Mouse (Mus musculus): ENCODE results near the gene Qrsl1.

The Qrsl1 gene

DNA sequence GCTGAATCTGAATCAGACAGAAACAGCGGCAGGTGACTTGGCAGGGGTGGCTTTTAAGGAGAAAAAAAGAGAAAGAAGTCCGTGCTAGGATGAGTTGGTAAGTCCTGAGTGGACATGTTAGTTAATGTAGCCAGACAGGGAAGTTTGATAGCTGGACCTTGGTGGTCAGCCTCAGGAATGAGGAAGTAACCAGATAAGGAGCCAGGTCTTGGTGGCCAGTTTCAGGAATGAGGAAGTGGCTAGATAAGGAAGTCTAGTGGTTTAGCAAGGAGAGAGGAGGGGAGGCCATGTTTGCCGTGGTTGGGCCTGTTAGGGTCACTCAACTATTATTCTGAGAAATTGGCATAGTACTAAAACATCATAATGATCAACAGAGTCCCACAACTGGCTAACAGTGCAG, 45.2 kb downstream of the Qrsl1 start:
- DNase-seq = no peak

DNA sequence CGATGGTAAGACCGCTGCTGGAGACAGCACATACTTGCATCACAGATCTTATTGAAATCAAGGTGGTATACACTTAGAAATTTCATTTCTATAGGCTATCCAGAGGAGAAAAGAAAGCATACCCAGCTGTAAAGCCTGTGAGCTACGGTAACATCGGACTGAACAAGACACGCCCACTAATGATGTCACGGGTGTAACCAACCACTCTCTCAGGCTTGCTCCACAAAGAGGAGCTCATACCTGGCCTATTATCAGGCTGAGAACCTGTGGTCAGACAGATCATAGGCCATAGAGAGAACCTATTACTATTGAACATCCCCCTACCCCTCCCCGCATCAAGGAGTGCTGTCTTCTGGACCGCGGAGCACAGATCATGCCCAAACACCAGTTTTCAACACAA, 45.6 kb downstream of the Qrsl1 start:
- no peak for DNase-seq

DNA sequence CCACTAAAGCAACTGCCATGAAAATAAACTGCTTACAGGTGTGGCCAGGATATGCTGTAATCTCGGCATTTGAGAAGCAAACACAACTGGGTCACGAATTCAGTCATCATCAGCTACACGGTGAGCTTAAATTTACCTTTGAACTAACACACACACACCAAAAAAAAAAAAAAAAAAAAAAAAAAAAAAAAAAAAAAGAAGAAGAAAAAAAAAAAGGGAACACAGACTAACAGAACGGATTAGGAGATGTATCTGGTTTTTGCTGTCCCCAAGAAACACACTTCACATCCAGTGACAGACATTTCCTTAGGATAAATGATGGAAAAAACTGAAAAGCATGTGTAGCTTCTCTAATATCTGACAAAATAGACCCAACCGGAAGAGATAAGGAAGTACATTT, 49.6 kb downstream of the Qrsl1 start:
- no peak for DNase-seq

GRCm38 (mm10) chr10:43849478-43849877, 52.1 kb downstream of the Qrsl1 start:
- no peak for DNase-seq

DNA sequence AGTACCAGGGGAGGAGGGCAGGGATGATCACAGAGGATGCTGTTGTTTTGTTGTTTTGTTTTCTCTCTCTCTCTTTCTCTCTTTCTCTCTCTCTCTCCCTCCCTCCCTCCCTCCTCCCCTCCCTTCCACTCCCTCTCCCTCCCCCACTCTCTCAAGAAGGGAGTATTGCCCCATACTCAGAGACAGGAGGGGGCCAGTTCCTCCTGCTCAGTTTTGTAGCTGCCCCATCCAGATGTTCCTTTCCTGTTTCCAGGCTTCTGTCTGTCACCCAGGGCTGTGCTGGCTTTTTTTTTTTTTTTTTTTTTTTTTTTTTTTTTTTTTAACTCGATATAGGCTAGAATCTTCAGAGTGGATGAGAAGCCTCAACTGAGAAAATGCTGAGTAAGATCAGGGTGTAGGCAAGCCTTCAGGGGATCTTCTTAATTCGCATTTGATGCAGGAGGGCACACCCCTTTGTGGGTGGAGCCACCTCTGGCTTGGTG, 55.4 kb downstream of the Qrsl1 start:
- no peak for DNase-seq

- no peak for DNase-seq
Observed at GRCm38 (mm10) chr10:43845442-43845841, 56.1 kb downstream of the Qrsl1 start.

- DNase-seq = no peak
Observed at GRCm38 (mm10) chr10:43841441-43841840, 60.1 kb downstream of the Qrsl1 start.

DNA sequence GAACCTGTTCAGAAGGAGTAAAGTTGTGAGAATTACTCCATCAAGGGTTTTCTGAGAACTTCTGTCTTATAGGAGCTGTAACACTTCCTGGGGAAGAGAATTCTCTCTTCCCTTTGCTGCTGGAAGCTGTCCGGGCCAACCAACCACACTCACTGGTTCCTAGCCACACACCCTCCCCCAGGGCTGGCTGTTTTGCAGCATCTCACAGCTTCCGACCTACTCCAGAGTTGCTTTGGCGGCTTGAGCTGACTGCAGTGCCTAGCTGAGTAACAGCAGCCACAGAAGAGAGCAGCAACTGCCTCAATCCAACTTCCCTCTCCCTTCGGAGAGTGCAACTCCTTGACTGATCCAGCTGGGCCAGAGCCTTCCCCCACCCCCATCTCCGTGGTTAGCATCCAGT, 68.7 kb downstream of the Qrsl1 start:
- no peak for DNase-seq

DNA sequence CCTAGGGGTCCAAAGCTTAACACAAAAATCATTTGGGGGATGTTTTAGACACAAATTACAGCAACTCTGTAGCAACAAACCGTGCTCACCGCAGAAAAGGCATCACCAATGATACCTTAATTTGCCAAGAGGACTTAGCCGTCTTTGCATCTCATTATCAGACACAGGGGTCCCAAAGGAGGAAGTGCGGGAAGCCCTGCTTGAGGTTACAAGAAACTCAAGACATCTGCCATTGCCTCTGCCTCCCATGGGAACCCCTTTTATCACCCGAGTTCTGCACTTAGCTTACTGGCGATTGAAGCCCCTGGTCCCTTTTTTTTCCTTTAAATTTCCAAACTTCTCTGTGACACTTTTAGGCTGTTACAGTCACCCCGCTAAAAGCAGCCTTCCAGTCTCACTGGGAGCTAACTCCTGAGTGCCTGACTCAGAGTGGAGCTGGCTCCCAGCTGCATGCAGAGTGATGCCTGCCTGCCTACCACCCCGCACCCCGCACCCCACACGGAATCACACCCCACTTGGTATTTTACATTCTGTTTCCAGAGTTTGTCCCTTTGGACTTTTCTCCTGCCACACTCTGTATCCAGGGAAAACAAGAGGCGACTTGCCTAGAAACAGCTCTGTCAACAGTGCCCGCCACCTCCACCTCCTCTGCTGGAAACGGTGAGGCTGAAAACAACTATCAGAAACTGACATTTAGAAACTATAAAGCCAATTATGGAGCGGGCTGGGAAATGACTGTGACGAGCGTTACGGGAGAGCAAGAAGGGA, 71.1 kb downstream of the Qrsl1 start:
- DNase-seq = no peak

GRCm38 (mm10) chr10:43828686-43829015, 72.9 kb downstream of the Qrsl1 start:
- no peak for DNase-seq

DNA sequence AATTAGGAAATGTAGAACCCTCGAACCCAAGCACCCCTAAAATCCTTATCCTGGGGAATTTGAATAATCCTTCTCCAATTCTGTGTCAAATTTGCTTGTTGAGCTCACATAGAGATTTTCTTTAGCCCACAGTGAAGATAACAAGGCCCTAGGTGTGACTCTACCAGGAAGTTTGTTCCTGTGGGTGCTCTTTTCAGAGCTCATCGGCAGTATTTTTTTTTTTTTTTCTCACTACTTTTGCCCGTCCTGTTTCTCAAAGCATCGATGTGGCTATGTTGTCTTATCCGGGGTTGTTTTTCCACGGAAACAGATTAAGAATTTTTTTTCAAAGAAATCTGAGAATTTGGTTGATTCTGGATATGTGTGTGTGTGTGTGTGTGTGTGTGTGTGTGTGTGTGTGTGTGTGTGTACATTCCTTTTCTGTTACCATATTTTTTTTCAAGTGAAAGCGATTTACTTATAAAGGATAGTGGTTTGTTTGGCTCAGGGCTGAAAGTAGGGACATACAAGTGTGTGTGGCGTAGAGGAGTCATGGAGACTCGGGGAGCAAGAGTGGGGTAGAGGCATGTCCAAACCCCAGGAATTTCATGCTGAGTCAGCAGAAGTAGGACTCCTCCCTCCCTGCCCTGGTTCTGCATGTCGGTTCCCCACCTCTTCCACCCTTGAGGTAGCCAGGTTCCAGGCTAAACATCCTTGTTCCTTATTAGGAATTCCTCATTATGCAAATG, 73.4 kb downstream of the Qrsl1 start:
- no peak for DNase-seq

- no peak for DNase-seq
Observed at GRCm38 (mm10) chr10:43826773-43827621, 74.5 kb downstream of the Qrsl1 start.

DNA sequence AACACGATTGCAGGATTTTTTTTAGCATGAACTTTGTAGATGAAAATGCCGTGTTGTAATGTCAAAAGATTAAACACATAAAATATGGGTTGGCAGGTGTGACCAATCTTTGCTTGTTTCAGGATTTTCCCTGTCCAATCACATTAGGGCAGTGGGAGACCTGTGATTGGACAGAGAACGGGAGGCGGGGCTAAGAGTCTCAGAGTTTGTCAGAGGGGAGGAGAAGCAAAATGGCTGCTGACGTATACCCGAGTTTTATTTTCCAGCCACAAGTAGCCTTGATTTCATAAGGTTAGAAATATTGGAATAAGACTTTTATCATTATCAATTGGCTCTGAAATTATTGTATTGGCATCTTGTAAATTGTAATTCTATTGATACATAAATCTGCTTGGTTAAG, 75.8 kb downstream of the Qrsl1 start:
- no peak for DNase-seq

DNA sequence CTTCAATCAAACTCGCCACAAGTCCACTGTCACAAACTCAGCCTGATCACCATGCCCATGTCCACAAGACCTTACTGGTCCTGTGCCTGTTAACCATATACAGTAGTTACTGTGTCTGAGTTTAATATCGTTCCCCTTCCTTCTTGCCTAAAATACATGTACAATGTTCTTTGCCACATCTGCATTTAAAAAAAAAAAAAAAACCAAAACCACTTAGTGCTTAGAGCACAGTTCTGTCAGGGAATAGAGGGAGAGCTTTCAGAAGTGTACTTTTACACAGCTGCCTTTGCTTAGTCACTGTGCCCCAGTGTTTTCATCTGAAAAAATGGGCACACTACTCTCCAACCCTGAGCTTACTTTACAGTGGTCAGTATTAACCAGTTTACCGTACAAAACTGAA, 76.8 kb downstream of the Qrsl1 start:
- DNase-seq = no peak
